Mouse (Mus musculus) layer of hippocampus, postnatal 14 days (tissue): ENCODE results near the gene Pelo. TPM values are rescaled to one million over a fixed set of nuclear protein-coding genes. Genes with fewer than 3 reads are reported as not detected.

Source experiments
- DNase-seq, 2 experiments: peaks; one replicate each; pipeline ENCODE4 v3.0.0; 2021 to 2022; ENCODE audit warnings: low spot score in 2 of 2, mixed read lengths in 1 of 2
- total RNA-seq, 2 experiments: library from RNA; stranded (reverse); gene quantifications; 2 replicates each; pipeline ENCODE4 v1.2.3; 2021

Pelo gene
- total RNA-seq, 2 experiments from 2014 or later: 18.6 to 22.0 TPM

DNA sequence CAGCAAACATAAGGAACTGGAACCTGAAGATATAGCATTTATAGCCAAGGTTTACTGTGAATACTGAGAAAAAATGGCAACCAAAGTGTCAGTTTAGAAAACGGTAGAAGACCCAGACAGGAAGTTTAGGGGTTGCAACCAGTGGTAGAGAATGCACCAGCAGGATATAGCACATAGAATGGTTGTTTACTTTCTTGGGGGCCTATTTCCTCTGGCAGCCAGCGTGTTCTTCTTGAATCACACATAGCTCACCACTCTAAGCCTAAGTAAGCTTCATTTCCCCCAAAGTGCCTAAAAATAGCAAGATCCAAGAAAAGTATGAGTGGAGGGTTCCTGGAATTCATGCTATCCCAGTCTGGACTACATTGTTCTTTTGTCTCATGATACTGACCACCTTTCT is 47.3 kb downstream of the Pelo start:
- DNase-seq: no peak

Other genes starting within 250 kb of the Pelo start
- gene Itga2, start 158.1 kb downstream of the Pelo start, total RNA-seq: under 1 TPM; 0.10 to 0.55 TPM
- gene Gm49395, start 11.7 kb upstream of the Pelo start, total RNA-seq: 1 to 10 TPM; 5.0 to 5.6 TPM
- gene Itga1, start 11.8 kb upstream of the Pelo start, total RNA-seq: 10 to 100 TPM; 12.1 to 13.4 TPM